Mouse (Mus musculus) midbrain, embryonic 16.5 days (tissue): ENCODE results near the gene Ackr3. TPM values are rescaled to one million over a fixed set of nuclear protein-coding genes. Genes with fewer than 3 reads are reported as not detected.

Experiments
- ATAC-seq: fragments of 200-750 bp; cut with Nextera tagmentation; 2 replicates; pipeline ENCODE4 v1.8.0; 2017; ENCODE audit warnings: moderate TSS enrichment
- H3K27ac ChIP-seq: fragments of 300-500 bp; sonication (generic); 2 replicates; pipeline ENCODE4 v1.5.1; 2014; ENCODE audit warnings: mild to moderate bottlenecking, low read length, mixed read lengths
- H3K27me3 ChIP-seq: fragments of 300-500 bp; sonication (generic); 2 replicates; pipeline ENCODE4 v1.6.1; 2014; ENCODE audit warnings: low read depth, low read length, mixed read lengths; ENCODE audit not compliant: control insufficient read depth, insufficient read depth
- H3K36me3 ChIP-seq: fragments of 300-500 bp; sonication (generic); 2 replicates; pipeline ENCODE4 v1.6.1; 2014; ENCODE audit warnings: mild to moderate bottlenecking, low read length, moderate library complexity, mixed read lengths; ENCODE audit not compliant: control insufficient read depth, insufficient read depth
- H3K4me1 ChIP-seq: fragments of 300-500 bp; sonication (generic); 2 replicates; pipeline ENCODE4 v1.6.1; 2014; ENCODE audit warnings: mild to moderate bottlenecking, low read length, mixed read lengths; ENCODE audit not compliant: control insufficient read depth, insufficient read depth
- H3K4me2 ChIP-seq: fragments of 300-500 bp; sonication (generic); 2 replicates; pipeline ENCODE4 v1.6.1; 2014; ENCODE audit warnings: mild to moderate bottlenecking, low read length, mixed read lengths
- H3K4me3 ChIP-seq: fragments of 300-500 bp; sonication (generic); 2 replicates; pipeline ENCODE4 v1.5.1; 2014; ENCODE audit warnings: low read depth, mild to moderate bottlenecking, low read length, moderate library complexity, mixed read lengths
- H3K9ac ChIP-seq: fragments of 300-500 bp; sonication (generic); 2 replicates; pipeline ENCODE4 v1.6.1; 2014; ENCODE audit warnings: low read depth, low read length, mixed read lengths
- H3K9me3 ChIP-seq: fragments of 300-500 bp; sonication (generic); replicated peaks from 2 replicates; pipeline ENCODE4 v1.6.1; 2014; ENCODE audit warnings: mild to moderate bottlenecking, low read length, mixed read lengths; ENCODE audit not compliant: control insufficient read depth, poor library complexity, severe bottlenecking
- WGBS: fragments of 180-500 bp; shearing (Covaris S2); extraction: QIAGEN DNeasy Blood & Tissue Kit; methylation state at CpG from one replicate; pipeline ENCODE4 v1.1.7; 2014; 5-methylcytosine and 5-hydroxymethylcytosine counted together
- polyA plus RNA-seq: library from polyadenylated mRNA; unstranded; fragments of >200 nt; fragmentation: Nextera tagmentation; extraction: Ambion mirVana; gene quantifications from 2 replicates; pipeline ENCODE4 v1.2.1, GENCODE M21; 2015

The Ackr3 gene
- polyA plus RNA-seq, 1 experiment from 2014 or later, result 10.9 TPM

DNA sequence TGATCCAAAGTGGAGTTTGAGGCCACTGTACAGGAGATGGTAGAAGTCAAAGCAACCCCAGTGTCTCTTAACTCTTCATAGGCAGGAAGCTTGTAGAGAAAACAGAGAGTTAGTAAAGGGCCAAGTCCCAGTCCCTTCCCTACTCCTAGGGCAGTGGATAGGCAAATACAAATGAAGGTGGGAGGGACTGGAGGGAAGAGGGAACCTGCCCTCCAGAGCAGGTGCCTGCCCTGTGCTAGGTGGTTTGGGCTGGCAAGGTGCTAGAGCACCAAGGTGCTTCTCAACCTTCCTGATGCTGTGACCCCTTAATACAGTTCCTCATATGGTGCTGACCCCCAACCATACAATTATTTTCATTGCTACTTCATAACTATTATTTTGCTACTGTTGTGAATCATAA is 26.2 kb upstream of the Ackr3 start:
- H3K4me3 ChIP-seq, result no peak overlapping the region
- H3K27me3 ChIP-seq, result no peaks in the 10 kb centered on the region
- H3K4me2 ChIP-seq, result no peak overlapping the region
- ATAC-seq, result no peak
- peaks cover 4% of the 10 kb centered on the region; the same call in 1 of the 2 replicates for H3K4me1 ChIP-seq
- no peak overlapping the region for H3K27ac ChIP-seq
- H3K9me3 ChIP-seq, result no peaks in the 10 kb centered on the region
- H3K36me3 ChIP-seq, result no peaks in the 10 kb centered on the region
- H3K9ac ChIP-seq, result no peak overlapping the region

DNA sequence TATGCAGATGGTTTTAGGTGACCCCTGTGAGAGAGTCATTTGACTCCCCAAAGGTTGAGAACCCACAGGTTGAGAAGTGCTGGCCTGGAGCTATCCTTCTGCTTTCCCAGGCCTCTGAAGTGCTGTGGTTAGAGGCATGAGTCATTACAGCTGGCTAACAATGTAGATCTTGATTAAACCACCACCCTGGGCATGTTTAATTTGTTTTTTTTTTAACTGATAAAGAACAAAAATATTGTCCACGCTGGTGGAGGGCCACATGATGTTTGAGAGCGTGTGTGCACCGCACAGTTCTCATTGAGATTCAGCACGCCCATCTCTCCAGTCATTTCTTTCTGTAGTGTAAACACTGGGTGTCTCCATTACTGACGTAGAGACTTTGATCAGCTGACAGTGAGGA is 25.8 kb upstream of the Ackr3 start:
- WGBS, result 73% methylated on average over 5 of the region's 5 CpGs
- Histone ChIP-seq H3K9me3 (no peaks in the 10 kb centered on the region), H3K27me3 (no peaks in the 10 kb centered on the region)

DNA sequence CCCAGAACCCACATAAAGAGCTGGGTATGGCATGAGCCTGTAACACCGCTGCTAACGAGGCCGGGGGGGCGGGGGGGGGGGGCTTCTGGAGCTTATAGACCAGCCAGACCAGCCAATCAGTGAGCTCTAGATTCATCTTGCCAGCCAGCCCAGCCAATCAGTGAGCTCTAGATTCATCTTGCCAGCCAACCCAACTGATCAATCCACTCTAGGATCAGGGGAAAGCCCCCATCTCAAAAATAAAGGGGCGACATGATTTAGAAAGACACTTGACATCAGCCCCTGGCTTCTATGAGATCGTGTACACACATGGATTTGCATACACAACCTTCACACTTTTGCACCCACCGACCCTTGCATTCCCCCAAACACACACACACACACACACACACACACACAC is 23.3 kb upstream of the Ackr3 start:
- ATAC-seq, result no peak
- 83% methylated on average over 6 of the region's 7 CpGs for WGBS

More for the DNA sequence above, 25.8 kb upstream of the Ackr3 start:
- Histone ChIP-seq H3K9ac (no peak overlapping the region), H3K36me3 (no peaks in the 10 kb centered on the region), H3K4me1 (peaks cover 4% of the 10 kb centered on the region; the same call in 1 of the 2 replicates), H3K27ac (no peak overlapping the region), H3K4me3 (no peak overlapping the region), H3K4me2 (no peak overlapping the region)
- no peak for ATAC-seq

DNA sequence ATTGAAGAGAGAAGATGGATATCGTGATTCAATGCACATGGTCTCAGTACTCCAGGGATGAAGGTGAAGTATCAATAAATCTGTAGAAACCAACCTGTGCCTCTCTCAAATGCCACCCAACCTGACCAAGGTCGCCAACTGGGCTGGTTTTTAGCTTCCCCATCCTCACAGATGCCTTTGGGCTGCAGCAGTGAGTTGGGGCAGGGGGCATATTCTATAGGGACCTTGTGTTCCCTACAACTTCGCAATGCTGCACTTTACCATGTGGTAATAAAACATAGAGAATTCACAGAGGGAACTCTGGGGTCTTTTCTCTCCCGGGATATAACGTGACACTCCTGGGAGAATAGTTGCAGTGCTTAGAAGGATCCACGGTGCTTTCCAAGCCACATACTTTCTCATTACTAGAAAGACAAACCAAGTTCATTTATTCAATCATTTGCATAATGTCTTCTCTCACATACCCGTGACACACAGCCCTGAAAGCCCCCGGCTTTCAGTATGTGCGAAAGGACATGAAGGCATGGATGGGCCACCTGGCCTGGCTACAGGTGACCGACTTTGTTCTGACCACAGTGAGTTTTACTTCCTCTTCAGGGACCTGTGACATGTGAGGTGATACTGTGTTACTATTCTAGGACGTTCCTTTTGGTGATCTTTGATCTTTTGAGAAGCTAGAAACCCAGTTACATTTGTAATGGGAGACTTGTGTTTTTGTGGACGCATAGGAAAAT is 22.6 kb upstream of the Ackr3 start:
- H3K27me3 ChIP-seq, result no peaks in the 10 kb centered on the region
- H3K36me3 ChIP-seq, result no peaks in the 10 kb centered on the region
- no peaks in the 10 kb centered on the region for H3K9me3 ChIP-seq
- WGBS, result 84% methylated on average over 12 of the region's 12 CpGs
- ATAC-seq, result no peak
- no peak overlapping the region for H3K9ac ChIP-seq
- no peak overlapping the region for H3K4me2 ChIP-seq
- H3K4me3 ChIP-seq, result no peak overlapping the region
- 0 out of 2 replicates have a peak, but pooled peaks cover 2% of the 10 kb centered on the region for H3K4me1 ChIP-seq
- H3K27ac ChIP-seq, result no peak overlapping the region

More for the DNA sequence above, 23.3 kb upstream of the Ackr3 start:
- H3K4me1 ChIP-seq, result 0 out of 2 replicates have a peak, but pooled peaks cover 2% of the 10 kb centered on the region
- H3K27me3 ChIP-seq, result no peaks in the 10 kb centered on the region
- no peak overlapping the region for H3K9ac ChIP-seq
- no peak overlapping the region for H3K27ac ChIP-seq
- H3K9me3 ChIP-seq, result no peaks in the 10 kb centered on the region
- H3K4me3 ChIP-seq, result no peak overlapping the region
- no peak overlapping the region for H3K4me2 ChIP-seq
- no peaks in the 10 kb centered on the region for H3K36me3 ChIP-seq

DNA sequence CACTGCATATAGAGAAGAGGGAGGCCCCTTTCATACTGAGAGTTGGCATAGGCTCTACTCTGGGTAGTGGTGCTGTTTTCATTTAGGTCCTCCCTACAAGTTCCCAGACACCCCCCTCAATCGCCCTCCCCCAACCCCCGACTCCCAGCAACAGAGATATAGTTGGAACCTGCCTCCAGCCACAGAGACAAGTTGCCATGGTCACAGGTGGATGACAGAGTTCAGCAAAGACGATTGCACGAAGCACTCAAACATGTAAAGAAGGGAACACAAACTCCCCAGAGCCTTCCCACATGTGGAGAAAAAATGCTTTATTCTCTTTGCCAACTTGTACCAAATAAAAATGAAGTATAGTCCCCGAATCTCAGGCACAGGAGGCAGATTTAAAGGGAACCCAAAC is 21.3 kb upstream of the Ackr3 start:
- no peaks in the 10 kb centered on the region for H3K27me3 ChIP-seq
- H3K4me1 ChIP-seq, result 0 out of 2 replicates have a peak, but pooled peaks cover 2% of the 10 kb centered on the region
- WGBS, result 55% methylated on average over 5 of the region's 5 CpGs
- H3K4me3 ChIP-seq, result no peak overlapping the region
- H3K9ac ChIP-seq, result no peak overlapping the region
- no peak overlapping the region for H3K4me2 ChIP-seq
- H3K36me3 ChIP-seq, result no peaks in the 10 kb centered on the region
- no peak for ATAC-seq
- H3K9me3 ChIP-seq, result no peaks in the 10 kb centered on the region
- no peak overlapping the region for H3K27ac ChIP-seq

GRCm38 (mm10) chr1:90183602-90184001 is 20.2 kb upstream of the Ackr3 start:
- Histone ChIP-seq H3K4me1 (0 out of 2 replicates have a peak, but pooled peaks cover 2% of the 10 kb centered on the region), H3K4me2 (no peak overlapping the region), H3K9ac (no peak overlapping the region), H3K4me3 (no peak overlapping the region), H3K27me3 (no peaks in the 10 kb centered on the region), H3K9me3 (no peaks in the 10 kb centered on the region), H3K36me3 (no peaks in the 10 kb centered on the region), H3K27ac (no peak overlapping the region)
- WGBS, result 75% methylated on average over 6 of the region's 6 CpGs
- no peak for ATAC-seq

GRCm38 (mm10) chr1:90186173-90186572 is 17.6 kb upstream of the Ackr3 start:
- Histone ChIP-seq H3K9me3 (no peaks in the 10 kb centered on the region), H3K4me3 (no peak overlapping the region), H3K4me2 (no peak overlapping the region), H3K9ac (no peak overlapping the region), H3K36me3 (no peaks in the 10 kb centered on the region), H3K27me3 (no peaks in the 10 kb centered on the region), H3K27ac (no peak overlapping the region), H3K4me1 (0 out of 2 replicates have a peak, but pooled peaks cover 2% of the 10 kb centered on the region)
- WGBS, result 88% methylated on average over 4 of the region's 4 CpGs
- ATAC-seq, result no peak

DNA sequence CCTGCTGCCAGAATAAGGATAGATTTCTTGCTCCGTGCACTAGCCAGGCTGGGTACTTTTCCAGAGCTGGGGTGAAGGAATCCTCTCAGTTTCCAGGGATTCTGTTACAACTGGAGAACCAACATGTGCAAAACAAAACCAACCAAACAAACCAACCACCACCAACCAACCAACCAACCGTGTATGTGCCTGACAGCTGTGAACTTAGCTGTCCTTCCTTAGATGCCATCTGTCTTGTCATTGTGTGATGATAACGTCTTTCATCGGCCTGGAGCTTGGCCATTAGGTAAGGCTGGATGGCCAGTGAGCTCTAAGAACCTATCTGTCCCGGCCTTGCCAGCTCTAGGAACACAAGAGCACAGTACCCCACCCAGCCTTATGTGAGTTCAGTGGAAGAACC is 16.9 kb upstream of the Ackr3 start:
- no peak overlapping the region for H3K4me3 ChIP-seq
- H3K27me3 ChIP-seq, result no peaks in the 10 kb centered on the region
- no peaks in the 10 kb centered on the region for H3K36me3 ChIP-seq
- no peak for ATAC-seq
- no peak overlapping the region for H3K9ac ChIP-seq
- H3K4me2 ChIP-seq, result no peak overlapping the region
- 0 out of 2 replicates have a peak, but pooled peaks cover 2% of the 10 kb centered on the region for H3K4me1 ChIP-seq
- 94% methylated on average over 5 of the region's 5 CpGs for WGBS
- H3K9me3 ChIP-seq, result no peaks in the 10 kb centered on the region
- H3K27ac ChIP-seq, result no peak overlapping the region

DNA sequence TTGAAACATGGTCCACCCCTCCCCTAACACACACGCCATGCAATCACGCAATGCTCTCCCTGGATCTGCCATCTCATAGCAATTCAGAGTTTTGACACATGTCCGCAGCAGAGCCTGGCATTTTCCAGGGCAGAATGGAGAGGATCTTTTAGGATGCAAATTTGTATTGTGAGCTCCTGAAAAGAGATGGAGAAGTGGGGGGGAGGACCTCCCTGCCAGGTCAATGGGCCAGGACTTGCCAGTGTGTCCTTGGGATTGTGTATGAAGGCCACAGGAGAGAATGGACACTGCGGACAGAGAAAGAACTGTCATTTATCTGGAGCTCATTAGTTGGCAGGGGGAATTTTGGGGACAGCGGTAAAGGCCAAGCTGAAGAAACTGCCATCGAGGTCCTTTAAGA is 14.7 kb upstream of the Ackr3 start:
- H3K9ac ChIP-seq, result no peak overlapping the region
- H3K4me1 ChIP-seq, result no peaks in the 10 kb centered on the region
- H3K27ac ChIP-seq, result no peak overlapping the region
- H3K9me3 ChIP-seq, result no peaks in the 10 kb centered on the region
- no peaks in the 10 kb centered on the region for H3K27me3 ChIP-seq
- no peak for ATAC-seq
- no peak overlapping the region for H3K4me3 ChIP-seq
- H3K4me2 ChIP-seq, result no peak overlapping the region
- H3K36me3 ChIP-seq, result no peaks in the 10 kb centered on the region
- 31% methylated on average over 6 of the region's 6 CpGs for WGBS
